Mouse (Mus musculus) intestine, embryonic 15.5 days (tissue): ENCODE results near the gene Sema3f. TPM values are rescaled to one million over a fixed set of nuclear protein-coding genes. Genes with fewer than 3 reads are reported as not detected.

Source experiments
- ATAC-seq: fragments of 200-750 bp; cut with Nextera tagmentation; 2 replicates; pipeline ENCODE4 v1.8.0; 2017; ENCODE audit warnings: moderate TSS enrichment, moderate library complexity
- H3K27ac ChIP-seq: fragments of 300-500 bp; sonication (generic); 2 replicates; pipeline ENCODE4 v1.5.1; 2015; ENCODE audit warnings: mild to moderate bottlenecking, inconsistent platforms
- H3K27me3 ChIP-seq: fragments of 300-500 bp; sonication (generic); replicated peaks from 2 replicates; pipeline ENCODE4 v1.6.1; 2015; ENCODE audit warnings: inconsistent platforms
- H3K36me3 ChIP-seq: fragments of 300-500 bp; sonication (generic); 2 replicates; pipeline ENCODE4 v1.6.1; 2015; ENCODE audit warnings: inconsistent platforms
- H3K4me1 ChIP-seq: fragments of 300-500 bp; sonication (generic); replicated peaks from 2 replicates; pipeline ENCODE4 v1.6.1; 2015; ENCODE audit warnings: inconsistent platforms
- H3K4me2 ChIP-seq: fragments of 300-500 bp; sonication (generic); replicated peaks from 2 replicates; pipeline ENCODE4 v1.6.1; 2015; ENCODE audit warnings: mild to moderate bottlenecking, inconsistent platforms
- H3K4me3 ChIP-seq: fragments of 300-500 bp; sonication (generic); replicated peaks from 2 replicates; pipeline ENCODE4 v1.5.1; 2015; ENCODE audit warnings: inconsistent platforms
- H3K9ac ChIP-seq: fragments of 300-500 bp; sonication (generic); 2 replicates; pipeline ENCODE4 v1.6.1; 2015; ENCODE audit warnings: inconsistent platforms
- H3K9me3 ChIP-seq: fragments of 300-500 bp; sonication (generic); 2 replicates; pipeline ENCODE4 v1.6.1; 2016; ENCODE audit warnings: inconsistent platforms
- WGBS: fragments of 180-500 bp; shearing (Covaris S2); methylation state at CpG from one replicate; pipeline ENCODE4 v1.1.7; 2015; 5-methylcytosine and 5-hydroxymethylcytosine counted together
- polyA plus RNA-seq: library from polyadenylated mRNA; unstranded; fragments of >200 nt; fragmentation: Nextera tagmentation; extraction: Ambion mirVana; gene quantifications from 2 replicates; pipeline ENCODE4 v1.2.1, GENCODE M21; 2015

The Sema3f gene
- polyA plus RNA-seq, 1 experiment from 2014 or later: 8.9 TPM

- Histone ChIP-seq H3K9ac (no peak overlapping the region), H3K27ac (no peak overlapping the region), H3K36me3 (0 out of 2 replicates have a peak, but pooled peaks cover under 1% of the 10 kb centered on the region), H3K4me1 (peaks cover 73% of the 10 kb centered on the region), H3K4me3 (no peak overlapping the region), H3K9me3 (no peaks in the 10 kb centered on the region), H3K27me3 (no peaks in the 10 kb centered on the region), H3K4me2 (no peak overlapping the region)
- no peak for ATAC-seq
- WGBS: 64% methylated on average over 9 of the region's 9 CpGs
These were observed 13.2 kb downstream of the Sema3f start for GRCm38 (mm10) chr9:107696845-107697610.

DNA sequence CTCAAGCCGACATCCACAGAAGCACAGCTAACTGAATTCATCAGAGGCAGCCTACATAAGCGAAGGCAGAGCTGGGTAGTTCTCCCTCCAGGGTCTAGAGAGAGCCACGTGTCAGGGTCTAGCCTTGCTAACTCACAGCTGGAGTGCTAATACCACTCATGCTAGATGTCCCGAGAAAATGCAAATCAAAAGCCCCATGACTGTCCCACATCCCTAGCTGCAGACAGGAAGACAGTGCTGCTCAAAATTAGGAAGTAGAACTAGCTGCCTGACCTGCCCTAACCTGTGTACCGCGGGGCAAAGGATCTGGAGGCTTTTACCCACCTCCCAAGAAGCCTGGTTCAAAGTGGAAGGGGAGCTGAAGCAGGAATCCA is 14.2 kb downstream of the Sema3f start:
- H3K4me2 ChIP-seq: no peak overlapping the region
- no peak overlapping the region for H3K9ac ChIP-seq
- H3K4me3 ChIP-seq: no peak overlapping the region
- H3K27me3 ChIP-seq: no peaks in the 10 kb centered on the region
- H3K36me3 ChIP-seq: peaks cover 9% of the 10 kb centered on the region
- peaks cover 64% of the 10 kb centered on the region for H3K4me1 ChIP-seq
- H3K27ac ChIP-seq: no peak overlapping the region
- ATAC-seq: no peak
- no peaks in the 10 kb centered on the region for H3K9me3 ChIP-seq
- whole genome bisulfite sequencing: 47% methylated on average over 6 of the region's 6 CpGs

DNA sequence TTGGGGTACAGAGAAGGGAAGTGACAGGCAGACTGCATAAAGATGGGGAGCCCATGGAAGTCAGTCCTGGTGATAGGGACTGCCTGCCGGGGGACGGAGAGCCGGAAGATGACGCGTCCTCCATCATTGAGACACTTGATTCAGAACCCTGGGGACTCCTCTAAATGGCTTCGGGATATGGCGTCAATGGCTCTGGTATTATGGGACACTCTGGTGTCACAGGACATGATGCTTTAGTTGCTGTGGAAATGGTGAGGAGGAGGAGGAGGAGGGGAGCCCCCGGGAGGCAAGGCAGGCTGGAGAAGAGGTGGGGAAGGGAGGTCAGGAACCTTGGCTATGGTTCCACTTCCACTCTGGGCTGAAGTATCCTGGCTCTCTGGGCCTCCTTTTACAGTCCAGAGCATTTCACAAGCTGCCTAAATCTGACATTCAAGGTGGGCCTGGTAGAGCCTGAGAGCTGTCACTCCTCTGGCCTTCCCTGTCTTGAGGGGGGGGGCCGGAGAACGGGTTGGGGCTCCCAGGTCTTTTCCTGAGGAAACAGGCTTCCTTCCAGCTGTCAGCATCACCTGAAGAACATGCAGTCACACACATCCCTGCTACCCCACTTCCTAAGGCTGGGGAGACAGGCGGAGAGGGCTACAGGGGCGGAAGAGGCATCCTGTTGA is 14.7 kb downstream of the Sema3f start:
- Histone ChIP-seq H3K9ac (no peak overlapping the region), H3K4me2 (no peak overlapping the region), H3K4me3 (no peak overlapping the region), H3K27ac (0 out of 2 replicates have a peak overlapping the region, but pooled peaks have one; percentile 28), H3K4me1 (peaks cover 59% of the 10 kb centered on the region), H3K9me3 (no peaks in the 10 kb centered on the region), H3K36me3 (peaks cover 14% of the 10 kb centered on the region), H3K27me3 (no peaks in the 10 kb centered on the region)
- WGBS: 82% methylated on average over 12 of the region's 12 CpGs
- no peak for ATAC-seq

GRCm38 (mm10) chr9:107694627-107695026 is 15.6 kb downstream of the Sema3f start:
- no peak overlapping the region for H3K9ac ChIP-seq
- no peak overlapping the region for H3K27ac ChIP-seq
- H3K36me3 ChIP-seq: peaks cover 14% of the 10 kb centered on the region
- no peaks in the 10 kb centered on the region for H3K27me3 ChIP-seq
- H3K9me3 ChIP-seq: no peaks in the 10 kb centered on the region
- no peak overlapping the region for H3K4me3 ChIP-seq
- peaks cover 50% of the 10 kb centered on the region for H3K4me1 ChIP-seq
- no peak for ATAC-seq
- no peak overlapping the region for H3K4me2 ChIP-seq
- WGBS: 72% methylated on average over 7 of the region's 7 CpGs

DNA sequence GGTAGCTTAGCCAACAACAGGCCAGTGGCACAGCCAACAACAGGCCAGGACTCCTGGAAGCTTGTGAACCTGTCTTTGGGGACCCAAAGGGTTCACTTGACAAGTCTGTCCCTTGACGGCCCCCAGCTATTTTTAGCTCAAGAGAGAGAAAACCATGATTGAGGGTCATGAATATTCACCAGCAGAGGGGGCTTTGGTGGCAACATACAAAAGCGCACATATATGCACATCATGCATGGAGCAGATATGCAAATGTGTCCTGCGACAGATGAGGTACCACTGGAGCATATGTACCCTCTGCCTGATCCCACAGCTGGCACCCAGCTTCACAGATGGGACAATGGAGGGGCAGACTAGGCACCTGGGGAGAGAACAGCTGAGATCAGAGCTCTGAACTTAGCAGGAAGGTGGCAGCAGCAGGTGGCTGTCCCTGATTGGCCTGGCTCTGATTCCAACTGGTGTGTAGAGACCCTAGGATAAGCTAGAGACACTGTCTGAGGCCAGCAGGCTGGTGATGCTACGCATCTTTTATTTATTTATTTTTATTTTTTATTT is 16.8 kb downstream of the Sema3f start:
- no peak for ATAC-seq
- Histone ChIP-seq H3K4me3 (no peak overlapping the region), H3K27me3 (no peaks in the 10 kb centered on the region), H3K27ac (no peak overlapping the region), H3K4me1 (peaks cover 39% of the 10 kb centered on the region), H3K36me3 (peaks cover 16% of the 10 kb centered on the region), H3K9ac (no peak overlapping the region), H3K4me2 (no peak overlapping the region), H3K9me3 (no peaks in the 10 kb centered on the region)
- 74% methylated on average over 4 of the region's 4 CpGs for WGBS

- Histone ChIP-seq H3K36me3 (peaks cover 17% of the 10 kb centered on the region), H3K4me1 (peaks cover 31% of the 10 kb centered on the region), H3K4me3 (no peak overlapping the region), H3K4me2 (no peak overlapping the region), H3K9me3 (no peaks in the 10 kb centered on the region), H3K27me3 (no peaks in the 10 kb centered on the region), H3K27ac (no peak overlapping the region), H3K9ac (no peak overlapping the region)
- WGBS: 68% methylated on average over 5 of the region's 5 CpGs
- ATAC-seq: no peak
These were observed 17.5 kb downstream of the Sema3f start for GRCm38 (mm10) chr9:107692785-107693184.

- no peak overlapping the region for H3K9ac ChIP-seq
- no peaks in the 10 kb centered on the region for H3K9me3 ChIP-seq
- H3K4me2 ChIP-seq: no peak overlapping the region
- ATAC-seq: no peak
- H3K36me3 ChIP-seq: peaks cover 23% of the 10 kb centered on the region
- 80% methylated on average over 8 of the region's 8 CpGs for WGBS
- H3K4me1 ChIP-seq: 0 out of 2 replicates have a peak, but pooled peaks cover 10% of the 10 kb centered on the region
- no peak overlapping the region for H3K27ac ChIP-seq
- no peak overlapping the region for H3K4me3 ChIP-seq
- H3K27me3 ChIP-seq: no peaks in the 10 kb centered on the region
These were observed 19.9 kb downstream of the Sema3f start for GRCm38 (mm10) chr9:107690391-107690790.

GRCm38 (mm10) chr9:107688939-107689338 is 21.3 kb downstream of the Sema3f start:
- Histone ChIP-seq H3K4me2 (no peak overlapping the region), H3K4me3 (no peak overlapping the region), H3K9me3 (no peaks in the 10 kb centered on the region), H3K27me3 (no peaks in the 10 kb centered on the region), H3K27ac (no peak overlapping the region), H3K4me1 (0 out of 2 replicates have a peak, but pooled peaks cover 5% of the 10 kb centered on the region), H3K36me3 (peaks cover 29% of the 10 kb centered on the region), H3K9ac (no peak overlapping the region)
- 71% methylated on average over 7 of the region's 7 CpGs for WGBS
- ATAC-seq: no peak

GRCm38 (mm10) chr9:107688415-107688814 is 21.9 kb downstream of the Sema3f start:
- no peak overlapping the region for H3K4me3 ChIP-seq
- ATAC-seq: no peak
- peaks cover 29% of the 10 kb centered on the region for H3K36me3 ChIP-seq
- no peaks in the 10 kb centered on the region for H3K27me3 ChIP-seq
- H3K27ac ChIP-seq: no peak overlapping the region
- no peak overlapping the region for H3K4me2 ChIP-seq
- 95% methylated on average over 5 of the region's 5 CpGs for WGBS
- H3K4me1 ChIP-seq: 0 out of 2 replicates have a peak, but pooled peaks cover 5% of the 10 kb centered on the region
- no peaks in the 10 kb centered on the region for H3K9me3 ChIP-seq
- no peak overlapping the region for H3K9ac ChIP-seq

- 32% methylated on average over 17 of the region's 17 CpGs for WGBS
- Histone ChIP-seq H3K9me3 (no peaks in the 10 kb centered on the region), H3K27ac (no peak overlapping the region), H3K36me3 (peaks cover 15% of the 10 kb centered on the region), H3K27me3 (no peaks in the 10 kb centered on the region), H3K4me2 (no peak overlapping the region), H3K4me3 (no peak overlapping the region), H3K4me1 (no peaks in the 10 kb centered on the region), H3K9ac (no peak overlapping the region)
- ATAC-seq: peak; percentile 67; the same call in 1 of the 2 replicates
These were observed 24.9 kb downstream of the Sema3f start for GRCm38 (mm10) chr9:107685231-107685981.

DNA sequence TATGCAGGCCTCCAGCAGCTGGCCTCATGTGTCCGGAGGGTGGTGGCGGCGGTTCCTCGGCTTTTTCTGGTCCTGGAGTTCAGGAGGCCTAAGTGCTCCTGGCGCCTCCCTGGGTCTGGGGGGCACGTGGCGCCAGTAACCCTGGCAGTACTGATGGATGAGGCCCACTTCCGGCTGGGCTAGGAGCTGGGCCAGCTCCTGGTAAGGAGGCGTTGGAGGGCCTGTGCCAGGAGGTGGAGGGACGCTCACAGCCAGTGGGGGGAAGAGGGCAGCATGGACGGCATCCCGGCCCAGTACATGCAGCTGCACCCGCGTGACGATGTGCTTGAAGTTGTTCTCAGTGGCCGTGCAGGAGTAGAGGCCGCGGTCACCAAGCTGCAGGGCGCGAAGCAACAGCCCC is 27.9 kb downstream of the Sema3f start:
- Histone ChIP-seq H3K36me3 (peaks cover 9% of the 10 kb centered on the region), H3K27me3 (peaks cover 3% of the 10 kb centered on the region), H3K4me2 (no peak overlapping the region), H3K27ac (no peak overlapping the region), H3K9me3 (no peaks in the 10 kb centered on the region), H3K9ac (no peak overlapping the region), H3K4me3 (no peak overlapping the region), H3K4me1 (no peaks in the 10 kb centered on the region)
- 79% methylated on average over 20 of the region's 20 CpGs for WGBS
- ATAC-seq: no peak

DNA sequence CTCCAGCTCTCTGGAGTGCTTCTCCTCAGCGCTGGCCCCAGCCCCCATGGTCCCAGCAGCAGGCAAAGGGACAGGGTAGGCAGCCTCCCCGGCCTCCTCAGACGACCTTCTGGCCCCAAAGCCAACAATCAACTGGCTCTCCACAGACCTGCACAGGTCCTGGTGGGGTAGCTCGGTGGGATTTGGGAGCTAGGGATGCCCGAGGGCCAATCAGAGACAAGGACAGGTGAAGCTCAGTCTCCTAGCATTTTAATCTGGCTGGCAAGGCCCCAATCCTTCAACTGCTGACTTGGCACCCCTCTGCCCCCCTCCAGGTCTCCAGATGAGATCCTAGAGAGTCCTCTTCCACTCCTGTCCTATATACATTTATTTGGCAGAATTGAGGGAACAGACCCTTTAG is 30.8 kb downstream of the Sema3f start, which contains the start of gene Gnat1:
Gnat1 (minus strand) TSS at position 212 of the 400 bp plus-strand sequence.
- Histone ChIP-seq H3K4me2 (no peak within 1 kb of the TSS), H3K9me3 (no peaks in the 10 kb centered on the region), H3K27me3 (peaks cover 30% of the 10 kb centered on the region), H3K9ac (no peak within 1 kb of the TSS), H3K4me3 (no peak within 1 kb of the TSS), H3K27ac (no peak within 1 kb of the TSS), H3K4me1 (peaks cover 12% of the 10 kb centered on the region), H3K36me3 (peaks cover 6% of the 10 kb centered on the region; the same call in 1 of the 2 replicates)
- ATAC-seq: no peak
- WGBS: 30% methylated on average over 5 of the region's 5 CpGs
